Mouse (Mus musculus): ENCODE results near the gene Serinc2.

Gene Serinc2

DNA sequence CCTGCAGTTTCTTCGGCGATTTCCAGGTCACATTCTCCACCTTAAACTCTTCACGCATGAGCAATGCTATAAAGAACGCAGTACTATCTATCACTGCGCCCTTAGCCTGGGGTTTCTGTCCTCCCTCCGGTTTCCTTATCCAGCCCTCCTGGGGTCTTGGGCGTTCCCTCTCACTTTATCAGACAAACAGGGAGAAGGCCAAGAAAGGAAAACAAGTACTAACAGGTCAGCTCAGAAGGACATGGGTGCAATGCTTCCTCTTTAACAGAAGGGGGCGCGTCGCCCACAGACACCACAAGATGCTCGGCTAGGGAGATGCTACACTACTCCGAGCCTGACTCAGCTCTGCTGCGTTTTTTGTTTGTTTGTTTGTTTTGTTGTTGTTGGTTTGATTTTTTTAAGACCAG, 18.1 kb upstream of the Serinc2 start:
- no peak for DNase-seq (ENCODE audit: low spot score in 2 of 2)

DNA sequence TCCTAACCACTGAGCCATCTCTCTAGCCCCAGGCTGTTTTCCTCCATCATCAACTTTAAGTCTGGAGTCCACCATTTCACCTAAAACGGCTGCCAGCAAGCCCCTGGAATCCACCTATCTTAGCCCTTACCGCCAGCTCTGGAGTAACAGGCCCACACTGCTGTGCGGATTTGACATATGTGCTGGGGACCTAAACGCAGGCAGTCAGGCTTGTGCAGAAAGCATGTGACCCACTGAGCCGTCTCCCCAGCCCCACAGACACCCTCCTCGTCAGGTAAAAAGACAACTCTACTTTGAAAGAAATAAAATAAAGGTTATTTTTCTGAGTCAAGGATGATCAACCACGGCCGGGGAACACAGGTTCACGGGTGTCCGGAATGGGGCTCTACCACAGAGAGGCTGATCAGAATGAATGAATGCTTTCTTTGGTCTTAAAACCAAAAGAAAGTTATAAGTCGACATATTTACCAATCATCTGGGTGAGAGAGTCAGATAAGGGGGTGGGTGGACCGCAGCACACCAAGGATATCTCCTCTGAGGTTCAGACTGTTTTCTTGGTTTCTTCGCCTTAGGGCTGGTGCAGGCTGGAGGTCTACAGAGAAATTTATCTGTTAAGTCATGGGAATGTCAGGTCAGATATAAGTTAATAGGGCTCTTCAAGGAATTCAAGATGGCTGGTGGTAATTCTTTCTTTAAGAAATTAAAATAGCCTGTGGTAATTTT, 17.4 kb upstream of the Serinc2 start:
- no peak for DNase-seq (ENCODE audit: low spot score in 2 of 2)

DNA sequence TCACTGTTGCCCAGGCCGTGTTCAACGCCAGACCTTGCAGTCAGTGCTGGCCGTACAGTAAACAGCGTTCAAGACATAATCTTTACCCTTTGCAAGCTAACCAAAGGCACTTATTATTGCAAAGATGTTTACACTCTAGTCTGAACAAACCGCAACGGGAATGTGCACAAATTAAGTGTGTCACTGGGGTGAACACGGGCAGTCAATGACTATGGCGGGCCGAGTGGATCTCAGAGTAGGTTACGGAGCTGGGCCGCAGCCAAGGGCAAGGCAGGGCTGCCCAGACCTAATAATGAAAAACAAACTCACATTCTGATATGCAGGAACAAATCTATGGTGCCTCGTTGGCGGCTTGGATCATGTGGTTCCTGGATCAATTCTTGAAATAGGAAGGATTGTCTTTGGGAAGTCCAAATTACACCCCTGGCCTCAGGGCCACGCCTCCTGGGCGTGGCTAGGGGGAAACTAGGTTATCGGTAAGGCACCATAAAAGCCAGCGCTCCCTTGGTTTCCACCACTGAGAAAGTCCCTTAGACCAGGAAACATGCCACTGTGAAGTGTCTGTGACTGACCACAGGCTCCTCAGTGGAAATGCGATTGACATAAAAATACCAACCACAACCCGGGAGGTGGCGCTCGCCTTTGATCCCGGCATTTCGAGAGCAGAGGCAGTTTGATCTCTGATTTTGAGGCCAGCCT, 16.2 kb upstream of the Serinc2 start:
- peak in 1 of 2 experiments; percentile 15 for DNase-seq (ENCODE audit: low spot score in 2 of 2)

DNA sequence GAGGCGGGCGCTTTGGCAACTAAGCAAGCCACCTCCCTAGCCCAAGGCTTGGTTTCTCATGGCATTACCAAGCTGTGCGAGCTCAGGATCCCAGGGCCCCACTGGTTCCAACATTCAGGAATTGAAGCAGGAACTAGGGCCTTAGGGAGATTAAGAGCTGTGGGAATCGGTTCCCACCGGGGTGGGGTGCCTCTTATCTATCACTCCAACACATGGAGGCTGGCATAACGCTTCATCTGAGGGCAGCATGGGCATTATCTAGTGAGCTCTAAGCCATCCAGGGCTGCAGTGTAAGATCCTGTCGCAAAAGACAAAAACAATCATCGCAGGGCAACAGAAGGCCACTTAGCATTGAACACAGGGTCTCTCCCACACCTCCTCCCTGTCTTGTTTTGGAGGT, 15.5 kb upstream of the Serinc2 start:
- no peak for DNase-seq (ENCODE audit: low spot score in 2 of 2)

DNA sequence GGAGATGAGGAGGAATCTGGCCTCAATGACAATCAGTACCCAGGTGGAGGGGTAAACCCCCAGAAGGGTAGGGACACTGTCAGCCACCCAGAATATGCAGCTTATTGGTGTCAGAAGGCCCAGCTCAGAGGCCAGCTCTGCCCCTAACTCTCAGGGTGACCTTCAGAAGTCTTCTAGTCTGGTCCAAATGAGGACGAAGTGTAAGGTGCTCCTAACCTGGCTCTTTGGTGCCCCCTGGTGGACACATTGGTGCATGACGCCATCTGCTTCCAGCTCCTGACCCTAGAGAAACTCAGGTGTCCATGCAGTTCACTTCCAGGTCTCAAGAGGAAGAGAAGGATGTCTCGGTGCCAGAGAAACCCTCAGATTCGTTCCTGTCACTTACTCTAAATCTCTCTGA, 13.3 kb upstream of the Serinc2 start:
- DNase-seq (ENCODE audit: low spot score in 2 of 2), result peak; percentile 34 to 72

DNA sequence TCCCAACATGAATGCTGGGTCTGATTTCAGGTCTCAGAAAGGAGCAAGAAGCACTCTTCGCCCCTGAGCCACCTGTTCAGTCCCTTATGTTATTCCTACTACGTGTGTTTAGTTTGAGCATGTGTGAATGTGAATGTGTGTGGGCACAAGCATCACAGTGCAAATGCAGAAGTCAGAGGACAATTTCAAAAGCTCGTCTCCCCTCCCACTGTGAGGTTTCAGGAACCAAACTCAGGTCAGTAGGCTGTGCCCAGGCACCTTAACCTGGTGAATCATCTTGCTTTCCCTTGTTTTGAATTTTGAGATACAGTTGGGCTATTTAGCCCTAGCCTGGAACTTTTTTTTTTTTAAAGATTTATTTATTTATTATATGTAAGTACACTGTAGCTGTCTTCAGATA, 10.8 kb upstream of the Serinc2 start:
- no peak for DNase-seq (ENCODE audit: low spot score in 2 of 2)

DNA sequence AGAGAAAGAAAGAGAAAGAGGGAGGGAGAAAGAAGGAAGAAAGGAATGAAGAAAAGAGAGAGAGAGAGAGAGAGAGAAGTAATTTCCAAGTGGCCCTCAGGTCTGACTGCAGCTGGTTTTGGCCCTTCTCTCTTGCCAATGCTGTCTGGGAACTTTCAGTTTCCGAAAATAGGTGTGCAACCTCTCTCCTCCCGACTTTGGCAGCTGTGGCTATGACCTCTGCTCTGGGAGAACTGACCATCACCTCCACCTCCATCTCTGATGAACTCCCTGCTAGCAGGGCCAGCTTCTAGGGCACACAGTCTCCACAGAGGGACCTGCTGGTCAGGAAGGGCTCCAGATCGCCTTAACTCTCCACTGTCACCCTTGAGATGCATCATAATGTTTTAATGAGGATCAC, 7.5 kb upstream of the Serinc2 start:
- DNase-seq (ENCODE audit: low spot score in 2 of 2), result no peak

DNA sequence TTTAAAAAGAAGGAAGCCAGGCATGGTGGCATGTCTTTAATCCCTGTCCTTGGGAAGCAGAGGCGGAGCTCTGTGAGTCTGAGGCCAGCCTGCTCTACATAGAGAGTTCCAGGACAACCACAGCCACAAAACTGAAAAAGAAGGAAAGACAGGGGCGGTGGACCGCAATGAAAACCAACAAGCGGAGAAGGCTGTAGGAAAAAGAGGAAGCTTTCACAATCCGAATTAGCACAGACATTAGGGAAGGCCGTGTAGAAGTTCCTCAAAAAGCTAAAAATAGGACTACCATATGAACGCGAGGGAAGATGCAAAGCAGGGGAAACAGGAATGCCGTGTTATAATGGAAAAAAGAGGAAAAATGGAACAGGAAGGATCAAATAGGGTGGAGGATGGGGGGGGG, 4.8 kb upstream of the Serinc2 start:
- no peak for DNase-seq (ENCODE audit: low spot score in 2 of 2)

DNA sequence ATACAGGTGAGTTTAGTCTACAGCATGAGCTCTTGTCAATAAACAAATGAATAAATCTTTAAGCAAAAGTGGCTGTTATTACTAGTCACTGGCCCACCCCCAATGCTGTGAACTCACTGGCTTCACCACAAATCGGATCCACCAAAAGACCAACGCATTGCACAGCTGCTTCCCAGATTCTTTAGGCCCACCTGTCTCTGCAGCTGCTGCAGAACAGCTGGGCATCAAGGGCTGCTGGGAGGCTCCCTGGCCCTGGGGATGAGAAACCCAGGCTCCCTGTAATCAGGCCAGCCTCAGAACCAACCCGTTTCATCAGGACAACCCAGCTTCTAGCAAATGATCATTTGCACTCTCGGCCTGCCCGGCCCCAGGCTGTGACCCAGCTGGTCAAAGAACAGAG, 3.9 kb upstream of the Serinc2 start:
- DNase-seq (ENCODE audit: low spot score in 2 of 2), result no peak

DNA sequence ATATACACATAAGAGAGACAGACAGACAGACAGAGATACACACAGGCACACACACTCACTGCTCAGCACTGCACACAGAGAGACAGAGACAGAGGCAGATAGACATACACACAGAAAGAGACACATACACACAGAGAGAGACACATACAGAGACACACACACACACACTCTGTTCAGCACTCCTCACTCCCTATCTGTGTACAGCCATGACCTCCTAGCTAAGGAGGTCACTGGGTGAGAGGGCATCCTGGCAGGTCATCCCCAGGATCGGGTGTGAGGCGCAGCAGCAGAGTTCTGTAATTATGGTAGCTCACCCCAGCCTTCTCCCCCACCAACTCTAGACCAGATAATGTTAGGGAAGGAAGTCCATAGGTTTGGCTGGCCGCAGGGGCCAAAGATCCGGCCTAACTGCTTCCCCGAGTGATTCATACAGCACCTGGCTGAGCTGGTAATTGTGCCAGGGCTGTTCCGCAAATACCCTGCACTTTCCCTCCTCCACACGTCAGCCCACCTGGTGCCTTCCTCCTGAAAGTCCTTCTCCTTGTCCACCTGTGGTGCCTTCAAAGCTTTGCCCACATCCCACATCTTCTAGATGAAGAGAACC, 2.3 kb downstream of the Serinc2 start:
- DNase-seq (ENCODE audit: low spot score in 2 of 2), result peak; percentile 25 to 42

DNA sequence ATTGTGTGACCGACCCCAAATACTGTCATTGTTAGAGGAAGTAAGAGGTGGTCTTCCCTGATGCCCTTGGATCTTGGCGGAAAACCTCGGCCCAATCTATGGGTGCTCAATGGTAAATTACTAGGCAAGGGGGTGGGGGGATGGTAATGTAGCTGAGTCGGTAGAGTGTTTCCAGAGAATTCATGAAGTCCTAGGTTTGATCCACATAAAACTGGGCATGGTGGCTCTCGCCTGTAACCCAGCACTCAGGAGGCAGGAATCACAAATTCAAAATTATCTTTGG, 3.2 kb downstream of the Serinc2 start:
- DNase-seq (ENCODE audit: low spot score in 2 of 2), result no peak

DNA sequence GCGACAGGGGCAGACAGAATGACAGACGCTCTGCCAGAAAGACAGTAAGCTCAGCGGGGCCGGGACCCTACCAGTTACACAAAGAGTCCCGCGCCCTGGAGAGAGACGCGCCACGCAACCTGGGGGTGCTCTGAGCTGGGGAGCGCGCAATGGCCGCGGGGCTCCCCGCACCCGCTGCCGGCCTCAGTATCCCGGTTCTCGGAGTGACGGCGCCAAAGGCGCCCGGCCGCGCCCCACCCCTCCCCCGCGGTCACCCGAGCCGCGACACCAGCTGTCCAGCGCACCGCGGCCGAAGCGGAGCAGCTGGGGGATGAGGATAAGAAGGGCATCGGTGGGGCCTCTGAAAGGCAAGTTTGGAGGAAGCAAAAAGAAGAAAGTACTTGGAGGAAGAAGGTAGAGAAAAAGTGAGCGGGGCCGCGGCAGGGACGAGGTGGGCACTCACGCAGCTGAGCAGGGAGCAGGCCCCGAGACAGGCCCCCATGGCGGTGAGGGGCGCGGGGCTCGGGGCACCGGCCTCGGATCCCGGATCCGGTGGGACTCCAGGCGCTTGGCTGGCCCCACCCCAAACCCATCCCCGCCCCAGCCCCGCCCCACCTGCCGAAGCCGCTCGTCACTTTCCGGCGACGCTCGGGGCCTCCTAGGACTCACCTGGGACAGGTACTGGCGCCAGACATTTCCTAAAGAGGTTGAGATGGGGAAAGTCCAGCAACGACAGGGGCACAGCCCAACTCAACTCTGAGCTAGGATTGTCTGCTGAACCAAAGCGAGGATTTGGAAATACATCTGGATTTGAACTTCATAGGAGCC, 3.8 kb downstream of the Serinc2 start:
- peak; percentile 42 to 74 for DNase-seq (ENCODE audit: low spot score in 2 of 2)

DNA sequence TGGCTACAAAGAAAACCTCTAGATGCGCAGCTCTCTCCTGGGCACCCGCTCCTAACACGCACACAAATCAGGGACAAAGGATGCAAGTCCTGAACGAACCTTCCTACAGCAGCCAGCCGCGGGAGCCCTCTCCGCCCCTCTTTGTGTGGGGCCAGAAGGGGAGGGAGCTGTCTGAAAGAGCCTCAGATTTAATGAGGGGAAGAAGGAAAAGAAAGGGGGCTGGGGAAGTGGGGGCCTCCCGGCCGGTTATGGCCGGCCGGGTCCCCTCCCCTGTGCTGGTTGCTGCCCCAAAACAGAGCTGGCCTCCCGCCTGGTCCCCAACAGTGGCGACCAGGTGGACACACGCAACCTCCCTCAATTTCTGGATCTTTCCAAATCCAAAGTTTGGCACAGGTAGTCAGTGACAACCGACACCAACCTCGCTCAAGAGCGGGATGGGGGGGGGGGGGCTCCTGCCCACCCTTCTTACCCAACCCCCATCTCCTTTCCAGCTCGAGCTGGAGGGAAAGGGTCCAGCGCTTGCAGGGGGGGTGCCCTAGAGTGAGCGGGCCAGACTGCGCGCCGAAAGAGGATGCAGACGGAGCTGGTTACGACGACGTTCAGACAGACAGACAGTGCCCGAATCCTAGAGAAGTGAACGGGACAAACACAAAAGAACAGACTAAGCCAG, 4.5 kb downstream of the Serinc2 start:
- DNase-seq (ENCODE audit: low spot score in 2 of 2), result peak in 1 of 2 experiments; percentile 36

DNA sequence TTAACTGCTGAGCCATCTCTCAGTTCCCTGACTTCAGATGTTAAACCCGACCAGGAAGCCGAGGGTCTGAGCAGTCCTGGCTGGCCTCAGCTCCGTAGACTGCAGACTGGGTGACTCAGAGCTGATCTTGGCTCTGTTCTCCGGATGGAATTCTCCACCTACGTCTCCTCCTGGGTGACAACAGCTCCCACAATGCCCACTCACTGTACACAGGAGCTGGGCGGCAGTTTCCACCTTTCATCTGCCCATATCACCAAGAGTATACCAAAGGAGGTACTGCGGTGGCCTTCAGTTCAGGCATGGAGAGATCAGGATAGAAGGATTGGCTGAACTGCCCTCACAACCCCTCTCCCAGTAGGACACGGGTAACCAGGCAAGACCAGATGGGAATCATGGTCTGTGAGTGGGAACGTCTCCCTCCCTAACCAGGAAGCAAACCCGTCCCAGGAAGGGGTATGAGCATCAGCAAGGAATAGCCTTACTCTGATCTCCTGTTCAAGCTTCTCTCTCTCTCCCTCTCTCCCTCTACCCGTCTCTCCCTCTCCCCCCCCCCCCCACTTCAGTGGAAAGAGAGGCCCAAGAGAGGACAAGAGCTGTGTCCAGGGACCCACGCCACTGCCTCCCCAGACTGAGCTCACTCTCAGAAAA, 5.2 kb downstream of the Serinc2 start:
- DNase-seq (ENCODE audit: low spot score in 2 of 2), result peak; percentile 30 to 49

DNA sequence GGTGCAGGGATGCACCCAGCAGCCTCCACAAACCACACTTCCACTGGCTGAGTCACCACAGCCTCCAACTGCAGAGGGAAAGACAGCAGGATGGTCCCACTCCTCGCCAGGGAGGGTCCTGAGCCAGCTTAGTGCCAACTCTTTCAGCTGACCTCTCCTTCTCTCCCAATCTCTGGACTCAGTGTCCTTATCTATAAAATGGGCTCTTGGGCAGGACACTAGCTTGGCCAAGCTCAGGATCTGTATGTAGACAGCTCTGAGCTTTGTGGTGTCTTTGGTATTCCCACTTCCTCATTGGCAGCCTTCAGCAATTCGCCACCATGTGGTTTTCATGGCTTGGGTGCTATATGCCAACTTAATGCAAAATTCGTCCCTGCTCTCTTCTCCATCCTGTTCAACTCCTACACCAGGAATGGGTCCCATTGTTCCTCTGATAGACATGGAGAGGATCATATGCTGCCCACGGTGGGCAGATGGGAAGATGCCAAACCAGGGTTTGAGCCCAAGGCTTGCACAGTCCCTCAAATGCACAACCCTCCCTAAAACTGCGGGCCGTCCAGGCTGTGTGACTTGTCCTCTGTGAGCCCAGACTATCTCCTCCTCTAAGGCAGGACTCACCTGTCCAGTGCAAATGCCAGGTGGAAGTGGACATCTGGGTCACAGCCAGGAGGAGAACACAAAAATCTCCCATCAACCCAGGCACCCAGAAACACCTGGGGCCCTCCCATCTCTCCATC, 8.2 kb downstream of the Serinc2 start:
- no peak for DNase-seq (ENCODE audit: low spot score in 2 of 2)

DNA sequence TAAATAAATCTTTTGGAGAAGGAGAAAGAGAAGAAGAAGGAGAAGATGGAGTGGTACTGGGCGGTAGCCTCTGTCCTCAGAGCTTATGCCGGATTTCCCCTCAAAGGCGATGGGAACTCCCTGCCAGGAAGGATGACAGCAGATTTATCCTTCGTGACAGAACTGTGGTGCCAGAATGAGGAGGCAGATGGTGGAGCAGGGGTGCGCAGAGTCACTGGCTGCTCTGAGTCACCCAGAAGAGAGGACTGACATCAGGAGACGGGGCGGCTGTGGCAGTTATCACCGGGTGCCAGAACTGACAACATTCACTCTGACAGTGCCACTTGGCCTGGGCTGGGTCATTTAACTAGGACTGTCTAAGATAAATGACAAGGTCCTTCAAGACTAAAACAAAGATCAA, 8.9 kb downstream of the Serinc2 start:
- no peak for DNase-seq (ENCODE audit: low spot score in 2 of 2)

DNA sequence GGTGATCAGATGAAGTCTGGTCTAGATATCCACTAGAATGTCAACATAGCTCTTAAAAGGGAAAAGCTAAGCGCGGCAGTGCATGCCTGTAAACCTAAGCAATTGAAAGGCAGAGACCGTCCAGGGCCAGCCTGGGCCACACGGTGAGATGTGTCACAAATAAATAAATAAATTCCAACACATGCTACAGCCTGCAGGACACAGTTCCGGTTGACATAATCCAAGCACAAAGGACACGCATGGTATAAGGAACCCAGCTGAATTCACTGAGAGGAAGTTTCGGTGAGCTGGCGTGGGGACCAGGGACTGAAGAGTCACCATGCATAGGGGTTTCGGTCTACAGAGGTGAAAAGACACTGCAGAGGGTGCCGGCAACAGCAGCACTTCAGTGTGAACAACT, 10.3 kb downstream of the Serinc2 start:
- DNase-seq (ENCODE audit: low spot score in 2 of 2), result peak in 1 of 2 experiments; percentile 49

DNA sequence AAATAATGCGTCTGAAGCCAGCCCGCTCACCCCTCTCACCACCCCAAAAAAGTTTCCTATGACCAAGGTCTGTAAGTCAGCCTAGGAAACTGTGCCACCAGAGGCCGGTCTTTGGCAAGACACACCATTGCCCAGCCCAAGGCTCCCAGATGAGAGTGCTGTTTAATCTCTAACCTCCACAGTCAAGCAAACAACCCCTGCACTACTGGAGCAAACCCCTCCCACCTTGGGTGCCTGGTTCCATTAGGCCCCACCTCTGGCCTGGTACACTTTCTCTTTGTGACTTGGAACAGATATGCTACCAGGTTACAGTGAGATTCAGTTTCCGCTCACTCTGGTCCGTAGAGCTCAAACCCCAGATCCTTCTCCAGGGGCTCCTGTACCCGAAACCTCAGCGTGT, 11.9 kb downstream of the Serinc2 start:
- peak in 1 of 2 experiments; percentile 29 for DNase-seq (ENCODE audit: low spot score in 2 of 2)

DNA sequence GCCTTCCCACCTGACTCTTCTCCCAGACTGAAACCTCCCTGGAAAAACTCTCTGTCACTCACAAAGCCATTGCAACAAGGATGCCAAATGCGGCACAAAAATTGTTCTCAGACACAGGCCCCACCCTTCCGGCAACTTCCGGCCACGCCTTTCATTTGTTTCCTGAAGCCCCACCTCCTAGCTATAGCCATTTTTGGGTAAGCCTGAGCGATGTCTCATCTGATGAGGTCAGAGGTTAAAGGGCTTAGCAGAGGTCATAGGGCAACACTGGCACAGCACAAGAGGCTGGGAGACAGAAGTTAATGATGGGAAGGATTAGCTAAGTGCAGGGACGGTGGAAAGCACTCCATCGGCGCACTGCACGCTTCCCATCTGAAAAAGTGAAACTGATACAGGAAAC, 12.4 kb downstream of the Serinc2 start:
- DNase-seq (ENCODE audit: low spot score in 2 of 2), result no peak

DNA sequence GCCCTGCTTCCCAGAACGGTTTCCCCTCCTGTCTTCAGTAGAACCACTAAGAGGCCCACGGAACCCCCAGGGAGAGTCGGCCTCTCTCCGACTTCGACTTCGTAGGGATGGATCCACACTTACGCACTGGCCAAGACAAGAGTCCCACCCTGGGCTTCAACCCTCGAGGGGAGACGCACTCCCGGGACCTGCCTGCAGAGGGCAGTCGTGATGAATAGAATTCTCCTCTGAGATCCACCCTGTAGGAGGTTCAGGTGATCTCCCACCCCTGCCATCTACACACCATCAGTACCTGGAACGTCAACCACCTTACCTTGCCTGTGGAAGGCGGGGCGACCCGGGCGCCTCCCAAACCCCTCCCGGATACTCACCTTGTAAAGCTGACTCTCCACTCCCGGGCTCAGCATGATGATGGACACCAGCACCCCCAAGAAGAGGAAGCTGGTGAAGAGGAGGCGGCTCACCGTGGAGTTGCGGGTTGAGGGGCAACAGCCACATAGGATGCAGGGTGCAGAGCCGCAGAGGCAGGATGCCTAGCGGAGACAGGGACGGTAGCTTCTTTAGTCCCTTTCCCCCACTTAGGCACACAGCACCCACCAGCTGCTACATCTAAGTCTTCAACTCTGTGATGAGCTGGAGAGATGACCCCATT, 14.2 kb downstream of the Serinc2 start:
- DNase-seq (ENCODE audit: low spot score in 2 of 2), result peak in 1 of 2 experiments; percentile 75

Data from urinary bladder, adult 18-20 months (tissue).